Mouse (Mus musculus): ENCODE data around the gene Nod2. TPM values are rescaled to one million over a fixed set of nuclear protein-coding genes. Genes with fewer than 3 reads are reported as not detected.
A peak's percentile ranks its signal among the peaks of the same experiment; 100 is the strongest.

The Nod2 gene
- polyA plus RNA-seq, 1 experiment from 2014 or later, result 0.11 TPM

GRCm38 (mm10) chr8:88692866-88693265 lies 45.8 kb downstream of the Nod2 start:
- H3K4me2 ChIP-seq (ENCODE audit: low read length), result no peak overlapping the region
- H3K36me3 ChIP-seq (ENCODE audit: control insufficient read depth, insufficient read depth, low read length), result no peaks in the 10 kb centered on the region
- peaks cover 8% of the 10 kb centered on the region for H3K4me1 ChIP-seq (ENCODE audit: control insufficient read depth, insufficient read depth, low read length)
- no peak overlapping the region for H3K9ac ChIP-seq (ENCODE audit: low read length)
- DNase-seq (ENCODE audit: low spot score) (no peak), ATAC-seq (no peak)
- WGBS, result 75% methylated on average over 6 of the region's 6 CpGs
- H3K27me3 ChIP-seq (replicated peaks; ENCODE audit: control insufficient read depth, insufficient read depth, low read length), result no peaks in the 10 kb centered on the region
- H3K4me3 ChIP-seq (ENCODE audit: low read depth, low read length), result no peak overlapping the region
- no peak overlapping the region for H3K27ac ChIP-seq (ENCODE audit: low read depth, low read length)
- H3K9me3 ChIP-seq (replicated peaks; ENCODE audit: control insufficient read depth, low read length), result no peaks in the 10 kb centered on the region

DNA sequence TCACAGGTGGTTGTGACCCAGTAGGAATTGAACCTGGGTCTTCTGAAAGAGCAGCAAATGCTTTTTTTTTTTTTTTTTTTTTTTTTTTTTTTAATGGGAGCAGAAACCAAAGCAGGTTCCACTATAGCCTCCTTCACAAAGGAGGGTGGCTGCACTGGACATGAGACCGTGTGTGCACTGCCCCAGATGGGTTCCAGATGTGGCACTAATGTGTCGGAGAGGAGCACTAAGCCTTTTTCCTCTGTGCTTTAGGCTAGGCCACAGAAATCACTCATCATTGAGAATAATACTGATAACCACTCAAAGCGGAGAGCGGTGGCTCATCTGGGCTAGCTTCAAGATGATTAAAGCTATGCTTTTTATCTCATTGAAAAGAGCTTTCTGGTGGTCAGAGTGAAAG lies 46.3 kb downstream of the Nod2 start:
- Histone ChIP-seq H3K4me1 (ENCODE audit: control insufficient read depth, insufficient read depth, low read length) (peaks cover 10% of the 10 kb centered on the region), H3K4me2 (ENCODE audit: low read length) (no peak overlapping the region), H3K27ac (ENCODE audit: low read depth, low read length) (no peak overlapping the region), H3K9ac (ENCODE audit: low read length) (no peak overlapping the region), H3K27me3 (replicated peaks; ENCODE audit: control insufficient read depth, insufficient read depth, low read length) (no peaks in the 10 kb centered on the region), H3K36me3 (ENCODE audit: control insufficient read depth, insufficient read depth, low read length) (no peaks in the 10 kb centered on the region), H3K4me3 (ENCODE audit: low read depth, low read length) (no peak overlapping the region), H3K9me3 (replicated peaks; ENCODE audit: control insufficient read depth, low read length) (no peaks in the 10 kb centered on the region)
- WGBS, result 94% methylated on average over 4 of the region's 4 CpGs
- ATAC-seq, result no peak
- no peak for DNase-seq (ENCODE audit: low spot score)

- Histone ChIP-seq H3K27me3 (replicated peaks; ENCODE audit: control insufficient read depth, insufficient read depth, low read length) (no peaks in the 10 kb centered on the region), H3K36me3 (ENCODE audit: control insufficient read depth, insufficient read depth, low read length) (no peaks in the 10 kb centered on the region), H3K4me3 (ENCODE audit: low read depth, low read length) (no peak overlapping the region), H3K4me1 (ENCODE audit: control insufficient read depth, insufficient read depth, low read length) (peaks cover 10% of the 10 kb centered on the region), H3K9ac (ENCODE audit: low read length) (no peak overlapping the region), H3K4me2 (ENCODE audit: low read length) (no peak overlapping the region), H3K9me3 (replicated peaks; ENCODE audit: control insufficient read depth, low read length) (no peaks in the 10 kb centered on the region), H3K27ac (ENCODE audit: low read depth, low read length) (no peak overlapping the region)
- DNase-seq (ENCODE audit: low spot score) (no peak), ATAC-seq (no peak)
- 88% methylated on average over 7 of the region's 7 CpGs for WGBS
Observed at GRCm38 (mm10) chr8:88694291-88694690, 47.2 kb downstream of the Nod2 start.

DNA sequence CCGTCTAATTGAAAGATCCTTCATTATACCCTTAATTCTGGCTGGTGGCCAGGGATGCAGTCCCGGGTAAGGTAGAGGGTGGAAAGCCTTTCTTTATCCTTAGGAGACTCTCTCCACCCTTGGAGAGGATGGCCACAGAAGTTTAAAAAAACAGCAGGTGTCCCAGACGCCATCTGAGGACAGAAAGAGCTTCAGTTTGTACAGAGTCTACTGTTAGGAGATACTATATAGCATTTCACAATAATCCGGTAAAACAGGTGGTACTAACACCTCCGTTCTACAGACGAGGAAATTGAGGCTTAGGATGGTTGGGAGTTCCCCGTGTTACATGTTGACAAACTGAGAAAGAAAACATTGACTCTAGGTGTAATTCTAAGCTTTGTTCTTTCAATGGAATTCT lies 49.1 kb downstream of the Nod2 start:
- H3K27me3 ChIP-seq (replicated peaks; ENCODE audit: control insufficient read depth, insufficient read depth, low read length), result no peaks in the 10 kb centered on the region
- peak overlapping the region; percentile 18; the same call in 1 of the 2 replicates for H3K9ac ChIP-seq (ENCODE audit: low read length)
- no peak overlapping the region for H3K27ac ChIP-seq (ENCODE audit: low read depth, low read length)
- peak overlapping the region; percentile 82 for H3K4me3 ChIP-seq (ENCODE audit: low read depth, low read length)
- 15% methylated on average over 7 of the region's 7 CpGs for WGBS
- no peak for DNase-seq (ENCODE audit: low spot score)
- no peaks in the 10 kb centered on the region for H3K9me3 ChIP-seq (replicated peaks; ENCODE audit: control insufficient read depth, low read length)
- H3K4me1 ChIP-seq (ENCODE audit: control insufficient read depth, insufficient read depth, low read length), result peaks cover 10% of the 10 kb centered on the region
- H3K36me3 ChIP-seq (ENCODE audit: control insufficient read depth, insufficient read depth, low read length), result no peaks in the 10 kb centered on the region
- H3K4me2 ChIP-seq (ENCODE audit: low read length), result peak overlapping the region; percentile 49
- peak; percentile 22 for ATAC-seq

DNA sequence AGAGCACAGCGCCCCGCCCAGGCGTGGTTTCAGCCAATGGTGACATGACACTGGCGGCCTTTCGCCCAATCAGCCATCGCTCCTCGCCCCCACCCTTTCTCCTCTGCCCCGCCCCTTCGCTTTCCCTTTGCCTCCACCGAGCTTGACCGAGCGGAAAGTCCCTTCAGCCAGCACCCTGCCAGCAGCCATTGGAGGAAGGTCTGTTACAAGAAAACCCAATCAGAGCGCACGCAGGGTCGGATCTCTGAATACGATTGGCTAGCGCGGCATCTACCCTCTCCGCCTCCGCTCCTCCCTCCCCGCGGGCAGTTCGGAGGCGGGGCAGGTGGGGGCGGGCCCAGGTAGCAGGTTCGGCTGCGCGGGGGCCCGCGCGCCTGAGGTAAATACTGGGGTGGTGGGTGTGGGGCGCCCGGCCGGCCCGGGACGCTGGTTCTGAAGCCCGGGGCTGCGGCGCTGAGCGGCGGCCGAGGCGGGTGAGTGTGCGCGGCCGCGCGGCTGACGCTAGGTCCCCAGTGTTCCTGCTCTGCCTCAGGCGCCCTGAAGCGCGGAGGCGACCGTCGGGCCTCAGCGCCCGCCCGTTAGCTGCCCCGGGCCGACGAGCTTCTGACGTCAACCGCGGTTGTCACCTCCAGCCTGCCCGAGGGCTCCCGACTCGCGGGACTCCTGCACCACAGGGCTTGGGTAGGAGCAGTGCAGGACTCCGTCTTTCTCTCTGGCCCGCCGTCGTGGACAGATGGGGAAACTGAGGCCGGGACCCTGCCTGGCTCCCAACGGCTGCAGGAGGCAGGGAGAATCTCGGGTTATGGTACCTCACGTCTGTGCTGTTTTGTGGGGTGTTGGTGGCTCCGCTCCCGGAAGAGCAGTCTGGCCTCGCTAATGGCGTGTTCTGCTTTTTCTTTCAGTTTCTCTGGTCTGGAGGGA lies 49.9 kb downstream of the Nod2 start, which contains the start of gene Cyld:
Gene Cyld, plus strand, starts transcription at position 308 of the 921 bp plus-strand sequence.
- peak within 1 kb of the TSS; percentile 81 for H3K9ac ChIP-seq (ENCODE audit: low read length)

DNA sequence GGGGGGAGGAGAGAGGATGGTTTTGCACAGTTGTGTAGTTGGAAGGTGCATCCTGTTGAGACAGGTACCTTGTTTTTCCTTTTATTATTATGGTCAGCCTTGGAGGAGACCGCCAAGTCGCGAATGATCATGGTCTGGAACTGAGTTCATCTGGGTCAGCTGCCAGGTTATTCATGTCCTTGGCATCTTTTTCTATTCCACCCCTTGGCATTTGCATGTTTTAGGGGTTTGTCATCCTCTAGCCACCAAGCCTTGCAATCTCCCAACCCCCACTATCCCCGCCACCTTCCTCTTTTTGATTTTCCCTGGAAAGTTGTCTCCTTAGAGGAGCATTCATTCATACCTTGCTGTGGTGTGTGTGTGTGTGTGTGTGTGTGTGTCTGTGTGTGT lies 50.5 kb downstream of the Nod2 start:
- Histone ChIP-seq H3K27me3 (replicated peaks; ENCODE audit: control insufficient read depth, insufficient read depth, low read length) (no peaks in the 10 kb centered on the region), H3K9ac (ENCODE audit: low read length) (peak overlapping the region; percentile 81), H3K9me3 (replicated peaks; ENCODE audit: control insufficient read depth, low read length) (no peaks in the 10 kb centered on the region), H3K27ac (ENCODE audit: low read depth, low read length) (no peak overlapping the region), H3K4me2 (ENCODE audit: low read length) (peak overlapping the region; percentile 80), H3K4me3 (ENCODE audit: low read depth, low read length) (peak overlapping the region; percentile 82), H3K4me1 (ENCODE audit: control insufficient read depth, insufficient read depth, low read length) (peaks cover 10% of the 10 kb centered on the region), H3K36me3 (ENCODE audit: control insufficient read depth, insufficient read depth, low read length) (no peaks in the 10 kb centered on the region)
- no peak for DNase-seq (ENCODE audit: low spot score)
- WGBS, result 16% methylated on average over 4 of the region's 4 CpGs
- ATAC-seq, result no peak

More for the DNA sequence above, 49.9 kb downstream of the Nod2 start, which contains the start of gene Cyld:
- Histone ChIP-seq H3K4me2 (ENCODE audit: low read length) (peak within 1 kb of the TSS; percentile 80), H3K4me1 (ENCODE audit: control insufficient read depth, insufficient read depth, low read length) (peaks cover 10% of the 10 kb centered on the region), H3K9me3 (replicated peaks; ENCODE audit: control insufficient read depth, low read length) (no peaks in the 10 kb centered on the region), H3K27ac (ENCODE audit: low read depth, low read length) (peak within 1 kb of the TSS; percentile 58), H3K27me3 (replicated peaks; ENCODE audit: control insufficient read depth, insufficient read depth, low read length) (no peaks in the 10 kb centered on the region), H3K36me3 (ENCODE audit: control insufficient read depth, insufficient read depth, low read length) (no peaks in the 10 kb centered on the region), H3K4me3 (ENCODE audit: low read depth, low read length) (peak within 1 kb of the TSS; percentile 82)
- peak; percentile 99 for DNase-seq (ENCODE audit: low spot score)
- under 1% methylated on average over 51 of the region's 80 CpGs for WGBS
- peak; percentile 99 for ATAC-seq

GRCm38 (mm10) chr8:88698048-88698447 lies 50.9 kb downstream of the Nod2 start:
- Histone ChIP-seq H3K4me1 (ENCODE audit: control insufficient read depth, insufficient read depth, low read length) (peaks cover 10% of the 10 kb centered on the region), H3K27ac (ENCODE audit: low read depth, low read length) (no peak overlapping the region), H3K27me3 (replicated peaks; ENCODE audit: control insufficient read depth, insufficient read depth, low read length) (no peaks in the 10 kb centered on the region), H3K9ac (ENCODE audit: low read length) (peak overlapping the region; percentile 81; the same call in 1 of the 2 replicates), H3K36me3 (ENCODE audit: control insufficient read depth, insufficient read depth, low read length) (no peaks in the 10 kb centered on the region), H3K4me3 (ENCODE audit: low read depth, low read length) (peak overlapping the region; percentile 82; the same call in 1 of the 2 replicates), H3K4me2 (ENCODE audit: low read length) (peak overlapping the region; percentile 80), H3K9me3 (replicated peaks; ENCODE audit: control insufficient read depth, low read length) (no peaks in the 10 kb centered on the region)
- no peak for ATAC-seq
- 18% methylated on average over 2 of the region's 2 CpGs for WGBS
- no peak for DNase-seq (ENCODE audit: low spot score)

DNA sequence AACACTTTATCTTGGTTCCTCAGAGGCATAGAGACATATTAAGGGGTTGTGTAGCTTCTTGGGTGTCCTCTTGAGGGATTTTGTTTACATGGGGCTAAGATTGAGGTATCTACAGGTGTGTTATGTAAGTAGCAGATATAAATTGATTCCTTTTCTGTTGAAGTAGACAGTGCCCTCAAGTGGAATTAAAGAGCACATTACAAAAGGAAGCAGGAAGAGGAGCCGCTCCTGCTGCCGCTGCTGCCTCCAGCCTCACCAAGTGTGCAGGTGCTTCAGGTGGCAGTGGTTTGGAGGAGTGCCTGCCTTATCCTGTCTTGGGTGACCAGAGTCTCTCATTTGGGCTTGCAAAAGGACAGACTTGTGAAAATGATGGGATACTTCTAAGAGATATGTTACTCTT lies 54.5 kb downstream of the Nod2 start:
- ATAC-seq (no peak), DNase-seq (ENCODE audit: low spot score) (peak; percentile 29)
- Histone ChIP-seq H3K36me3 (ENCODE audit: control insufficient read depth, insufficient read depth, low read length) (no peaks in the 10 kb centered on the region), H3K9ac (ENCODE audit: low read length) (no peak overlapping the region), H3K27ac (ENCODE audit: low read depth, low read length) (no peak overlapping the region), H3K4me3 (ENCODE audit: low read depth, low read length) (no peak overlapping the region), H3K9me3 (replicated peaks; ENCODE audit: control insufficient read depth, low read length) (no peaks in the 10 kb centered on the region), H3K4me1 (ENCODE audit: control insufficient read depth, insufficient read depth, low read length) (peaks cover 7% of the 10 kb centered on the region; the same call in 1 of the 2 replicates), H3K27me3 (replicated peaks; ENCODE audit: control insufficient read depth, insufficient read depth, low read length) (no peaks in the 10 kb centered on the region), H3K4me2 (ENCODE audit: low read length) (no peak overlapping the region)
- WGBS, result 33% methylated on average over 2 of the region's 2 CpGs

DNA sequence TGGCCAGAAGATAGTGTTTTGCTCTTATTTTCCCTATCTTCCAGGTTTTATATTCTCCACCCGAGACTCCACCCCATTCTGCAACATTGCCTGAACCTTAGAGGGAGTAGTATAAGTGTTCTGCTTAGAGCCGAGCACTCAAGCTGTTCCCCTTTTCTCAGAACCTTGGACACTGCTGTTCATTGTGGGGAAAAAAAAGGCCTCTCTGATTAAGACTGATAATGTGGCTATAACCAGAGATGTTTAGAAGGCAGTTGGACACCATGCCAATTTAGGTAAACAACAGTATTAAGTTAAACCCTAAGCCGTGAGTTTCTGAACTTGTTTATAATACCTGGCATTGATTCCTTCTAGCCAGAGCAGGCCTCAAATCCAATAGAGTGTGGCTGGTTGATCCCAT lies 55.7 kb downstream of the Nod2 start:
- ATAC-seq (no peak), DNase-seq (ENCODE audit: low spot score) (no peak)
- WGBS, result 86% methylated on average over 3 of the region's 3 CpGs
- Histone ChIP-seq H3K9ac (ENCODE audit: low read length) (no peak overlapping the region), H3K36me3 (ENCODE audit: control insufficient read depth, insufficient read depth, low read length) (no peaks in the 10 kb centered on the region), H3K4me3 (ENCODE audit: low read depth, low read length) (no peak overlapping the region), H3K27me3 (replicated peaks; ENCODE audit: control insufficient read depth, insufficient read depth, low read length) (no peaks in the 10 kb centered on the region), H3K9me3 (replicated peaks; ENCODE audit: control insufficient read depth, low read length) (no peaks in the 10 kb centered on the region), H3K4me1 (ENCODE audit: control insufficient read depth, insufficient read depth, low read length) (peaks cover 3% of the 10 kb centered on the region; the same call in 1 of the 2 replicates), H3K27ac (ENCODE audit: low read depth, low read length) (no peak overlapping the region), H3K4me2 (ENCODE audit: low read length) (no peak overlapping the region)
